Mouse (Mus musculus): ENCODE results near the gene Itm2c.

DNA sequence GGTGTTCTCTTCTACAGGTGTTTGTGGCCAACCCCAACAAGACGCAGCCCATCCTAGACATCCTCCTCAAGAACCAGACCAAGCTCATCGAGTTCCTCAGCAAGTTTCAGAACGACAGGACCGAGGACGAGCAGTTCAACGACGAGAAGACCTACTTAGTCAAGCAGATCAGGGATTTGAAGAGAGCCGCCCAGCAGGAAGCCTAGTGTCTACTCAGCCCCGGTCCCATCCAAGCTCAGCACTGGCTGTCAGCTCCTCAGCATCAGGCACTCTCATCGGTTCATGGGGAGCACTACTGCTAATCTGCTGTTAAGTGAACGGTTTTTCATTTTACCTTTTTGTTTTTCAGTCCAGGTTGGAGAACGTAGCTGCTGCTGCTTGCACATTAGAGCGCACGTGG, 45.1 kb upstream of the Itm2c start:
- TF ChIP-seq CTCF (IDR thresholded peaks at IDR 0.05; ENCODE audit: low read depth): no peak
- no peak for TF ChIP-seq EP300 (IDR thresholded peaks at IDR 0.05; ENCODE audit: low read depth)
